Mouse (Mus musculus): ENCODE data around the gene Atp6v1f. TPM values are rescaled to one million over a fixed set of nuclear protein-coding genes. Genes with fewer than 3 reads are reported as not detected.

Atp6v1f gene
- polyA plus RNA-seq (2012) = 242 and 326 TPM in 2 replicates

- peak; percentile 15 for TF ChIP-seq GATA1 (IDR thresholded peaks at IDR 0.05; ENCODE audit: low read length)
Observed at GRCm38 (mm10) chr6:29467583-29468354, at the start of gene Atp6v1f. Gene Atp6v1f (plus strand): TSS chr6:29467718.

GRCm38 (mm10) chr6:29420596-29420995 lies 46.9 kb upstream of the Atp6v1f start:
- TF ChIP-seq GATA1 (IDR thresholded peaks at IDR 0.05; ENCODE audit: low read length) = no peak

- TF ChIP-seq GATA1 (IDR thresholded peaks at IDR 0.05; ENCODE audit: low read length) = no peak
Observed at GRCm38 (mm10) chr6:29425118-29425517, 42.4 kb upstream of the Atp6v1f start.

GRCm38 (mm10) chr6:29426331-29426730 lies 41.2 kb upstream of the Atp6v1f start:
- TF ChIP-seq GATA1 (IDR thresholded peaks at IDR 0.05; ENCODE audit: low read length) = no peak

- TF ChIP-seq GATA1 (IDR thresholded peaks at IDR 0.05; ENCODE audit: low read length) = no peak
Observed at GRCm38 (mm10) chr6:29428171-29428570, 39.3 kb upstream of the Atp6v1f start.

- no peak for TF ChIP-seq GATA1 (IDR thresholded peaks at IDR 0.05; ENCODE audit: low read length)
Observed at GRCm38 (mm10) chr6:29430681-29431420, 36.7 kb upstream of the Atp6v1f start.

- no peak for TF ChIP-seq GATA1 (IDR thresholded peaks at IDR 0.05; ENCODE audit: low read length)
Observed at GRCm38 (mm10) chr6:29431473-29431872, 36.0 kb upstream of the Atp6v1f start.

- TF ChIP-seq GATA1 (IDR thresholded peaks at IDR 0.05; ENCODE audit: low read length) = no peak
Observed at GRCm38 (mm10) chr6:29432156-29432555, 35.4 kb upstream of the Atp6v1f start.

GRCm38 (mm10) chr6:29432676-29433037 lies 34.9 kb upstream of the Atp6v1f start:
- no peak for TF ChIP-seq GATA1 (IDR thresholded peaks at IDR 0.05; ENCODE audit: low read length)

- TF ChIP-seq GATA1 (IDR thresholded peaks at IDR 0.05; ENCODE audit: low read length) = no peak
Observed at GRCm38 (mm10) chr6:29433038-29433803, 34.3 kb upstream of the Atp6v1f start, which contains the start of gene Flnc. Gene Flnc (plus strand): TSS chr6:29433256.

GRCm38 (mm10) chr6:29433804-29434795 lies 33.4 kb upstream of the Atp6v1f start:
- no peak for TF ChIP-seq GATA1 (IDR thresholded peaks at IDR 0.05; ENCODE audit: low read length)

- TF ChIP-seq GATA1 (IDR thresholded peaks at IDR 0.05; ENCODE audit: low read length) = no peak
Observed at GRCm38 (mm10) chr6:29434911-29435691, 32.4 kb upstream of the Atp6v1f start.

GRCm38 (mm10) chr6:29435940-29436451 lies 31.5 kb upstream of the Atp6v1f start:
- no peak for TF ChIP-seq GATA1 (IDR thresholded peaks at IDR 0.05; ENCODE audit: low read length)

GRCm38 (mm10) chr6:29436461-29436934 lies 31.0 kb upstream of the Atp6v1f start:
- TF ChIP-seq GATA1 (IDR thresholded peaks at IDR 0.05; ENCODE audit: low read length) = no peak
